Mouse (Mus musculus) retina, embryonic 14.5 days (tissue): Measurements from ENCODE around the gene Tmem168.

ENCODE experiments used
- DNase-seq: peaks from one replicate; pipeline ENCODE4 v3.0.0-alpha.2; 2015; ENCODE audit warnings: low spot score

Gene Tmem168

GRCm38 (mm10) chr6:13584788-13585187 lies 23.1 kb downstream of the Tmem168 start:
- no peak for DNase-seq

- DNase-seq = no peak
Observed at GRCm38 (mm10) chr6:13582075-13582474, 25.8 kb downstream of the Tmem168 start.

DNA sequence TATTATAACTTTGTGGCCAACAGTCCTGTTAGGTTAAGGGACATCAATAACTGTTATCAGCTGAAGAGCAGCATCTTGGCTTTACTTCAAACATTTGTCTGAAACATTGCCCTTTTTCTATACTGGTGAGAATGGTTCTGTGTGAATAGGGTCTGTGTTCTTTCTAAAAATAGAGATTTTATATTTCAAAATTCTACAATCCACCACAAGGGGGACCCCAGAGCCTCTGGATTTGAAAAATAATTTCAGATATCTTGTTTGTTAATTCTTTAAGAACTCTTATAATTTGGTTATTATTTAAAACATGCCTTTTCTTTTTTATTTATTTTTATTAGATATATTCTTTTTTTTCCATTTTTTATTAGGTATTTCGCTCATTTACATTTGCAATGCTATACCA lies 42.2 kb downstream of the Tmem168 start:
- DNase-seq = peak; percentile 29

- no peak for DNase-seq
Observed at GRCm38 (mm10) chr6:13555266-13555665, 52.6 kb downstream of the Tmem168 start.

DNA sequence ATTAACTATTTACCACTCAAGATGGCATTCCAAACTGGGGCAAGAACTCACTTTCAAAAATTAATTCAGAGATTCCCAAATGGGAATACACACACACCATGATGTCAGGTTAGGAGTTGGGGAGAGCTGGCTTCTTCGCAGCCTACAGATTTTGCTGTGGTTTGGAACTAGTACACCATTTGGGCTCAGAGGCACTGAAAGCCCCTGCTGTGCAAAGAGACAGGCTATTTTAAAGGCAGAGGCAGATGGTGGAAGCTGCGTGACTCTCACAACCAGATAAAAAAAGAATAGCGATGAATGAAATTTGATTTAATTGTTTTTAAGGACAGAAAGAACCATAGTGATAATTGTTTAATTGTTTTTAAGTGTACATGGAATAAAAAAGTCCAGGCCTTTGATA lies 66.1 kb downstream of the Tmem168 start:
- no peak for DNase-seq

DNA sequence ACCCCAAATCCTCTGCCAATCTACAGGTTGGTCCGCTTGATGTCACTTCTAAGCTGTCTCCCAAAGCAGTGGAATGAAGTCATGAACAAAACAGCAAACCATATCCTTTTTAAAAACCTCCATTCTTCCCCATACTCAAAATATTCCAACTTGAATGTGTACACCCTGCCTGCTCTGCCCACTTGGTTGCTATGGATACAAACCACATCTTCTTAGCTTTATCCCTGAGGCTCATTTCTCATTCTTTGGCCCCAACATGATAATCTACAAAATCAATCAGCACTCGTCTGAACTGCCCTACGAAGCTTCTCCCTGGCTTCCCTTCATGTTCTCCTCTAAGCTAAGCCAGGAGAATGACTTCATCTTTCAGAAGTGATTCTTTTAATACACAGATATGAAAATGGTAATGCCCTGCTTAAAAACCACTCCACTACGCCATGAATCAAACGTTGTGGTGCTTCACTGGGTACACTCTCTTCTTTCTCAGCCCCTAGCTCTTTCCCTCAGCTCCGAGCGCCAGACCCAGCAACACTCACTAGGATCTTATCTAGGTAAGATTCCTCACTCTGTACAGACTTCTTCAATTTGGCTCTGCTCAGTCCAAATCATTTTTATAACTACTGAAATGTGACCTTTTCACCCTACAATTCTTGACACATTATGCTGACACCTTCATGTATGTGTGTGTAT lies 70.5 kb downstream of the Tmem168 start:
- DNase-seq = no peak
